Mouse (Mus musculus) lung, postnatal 36 days (tissue): Measurements from ENCODE around the gene Rock2.

ENCODE experiments used
- DNase-seq: peaks from one replicate; pipeline ENCODE4 v3.0.0; 2022; ENCODE audit warnings: mixed read lengths

Gene Rock2

DNA sequence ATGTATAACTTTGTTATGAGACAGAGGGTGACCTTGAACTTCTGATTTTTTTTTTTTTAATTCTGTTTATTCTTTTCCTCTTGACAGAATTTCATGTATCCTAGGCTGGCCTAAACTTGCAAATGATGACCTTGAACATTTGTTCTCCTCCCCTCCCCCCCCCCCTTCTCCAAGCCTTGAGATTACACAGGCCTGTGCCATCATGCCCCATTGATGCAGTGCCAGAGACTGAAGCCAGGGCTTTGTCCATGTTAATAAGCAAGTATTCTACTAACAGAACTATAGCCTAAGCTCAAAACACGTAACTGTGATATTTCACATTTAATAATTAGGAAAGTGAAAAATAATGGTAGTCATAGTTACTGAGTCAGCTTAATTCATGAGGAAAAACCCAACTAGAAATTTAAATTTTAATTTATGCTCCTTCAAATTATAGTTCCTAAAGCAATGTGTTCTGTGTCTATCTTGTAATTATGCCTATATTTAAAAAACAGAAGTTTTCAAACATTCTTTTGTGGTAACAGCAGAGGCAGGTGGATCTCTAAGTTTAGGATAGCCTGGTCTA, 12.7 kb downstream of the Rock2 start:
- DNase-seq = no peak

DNA sequence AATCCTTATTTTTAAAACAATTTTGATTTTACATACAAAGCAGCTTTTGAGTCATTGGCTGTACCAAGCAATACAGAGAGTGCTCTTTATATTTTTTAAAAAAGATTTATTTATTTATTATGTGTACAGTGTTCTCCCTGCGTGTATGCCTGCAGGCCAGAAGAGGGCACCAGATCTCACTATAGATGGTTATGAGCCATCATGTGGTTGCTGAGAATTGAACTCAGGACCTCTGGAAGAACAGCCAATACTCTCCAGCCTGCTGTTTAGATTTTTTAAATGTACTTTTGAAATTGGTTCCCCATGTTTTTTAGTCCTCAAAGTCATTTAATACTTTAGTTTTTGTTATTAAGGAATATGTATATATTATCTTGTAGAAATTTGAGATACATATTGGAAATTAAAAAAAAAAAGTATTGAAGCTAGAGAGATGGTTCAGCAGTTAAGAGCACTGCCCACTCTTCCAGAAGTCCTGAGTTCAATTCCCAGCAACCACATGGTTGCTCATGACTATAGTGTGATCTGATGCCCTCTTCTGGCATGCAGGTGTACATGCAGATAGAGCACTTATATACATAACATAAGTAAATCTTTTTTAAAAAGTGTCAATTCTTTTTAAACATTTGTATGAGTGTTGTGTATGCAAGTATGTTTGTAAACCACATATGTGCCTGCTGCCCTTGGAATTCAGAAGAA, 13.4 kb downstream of the Rock2 start:
- DNase-seq = no peak

DNA sequence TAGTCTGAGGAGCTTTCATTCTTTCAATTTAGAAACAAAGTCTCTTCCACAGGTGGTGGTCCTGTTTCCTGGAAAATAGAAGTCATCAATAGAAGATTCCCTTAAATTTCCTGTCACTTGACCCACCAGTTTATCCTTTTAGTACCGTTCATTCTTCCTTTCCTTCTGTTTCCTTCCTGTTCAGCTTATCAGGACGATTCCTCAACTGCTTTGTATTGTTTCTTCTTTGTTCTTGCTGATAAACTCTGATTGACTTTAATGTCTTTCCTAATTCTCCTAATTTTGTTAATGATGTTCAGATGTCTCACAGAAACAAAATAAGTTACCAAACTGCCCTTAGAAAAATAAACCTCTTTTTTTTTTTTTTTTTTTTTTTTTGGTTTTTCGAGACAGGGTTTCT, 16.8 kb downstream of the Rock2 start:
- no peak for DNase-seq

DNA sequence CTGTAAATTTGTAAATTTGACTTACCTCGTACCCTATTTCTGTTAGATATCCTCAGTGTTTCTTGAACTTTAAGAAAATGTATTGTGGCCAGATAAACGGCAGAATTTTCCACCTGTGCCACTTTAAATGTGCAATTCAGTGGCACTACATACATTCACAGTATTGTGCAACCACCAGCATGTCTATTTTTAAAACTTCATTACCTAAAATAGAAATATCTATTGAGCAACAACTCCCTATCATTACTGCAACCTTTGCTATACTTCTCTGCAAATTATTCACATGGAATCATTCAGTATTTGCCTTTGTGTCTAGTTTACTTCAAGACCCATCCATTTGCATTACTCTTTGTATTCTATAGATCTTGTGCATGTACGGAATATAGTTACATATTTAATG, 17.9 kb downstream of the Rock2 start:
- no peak for DNase-seq

DNA sequence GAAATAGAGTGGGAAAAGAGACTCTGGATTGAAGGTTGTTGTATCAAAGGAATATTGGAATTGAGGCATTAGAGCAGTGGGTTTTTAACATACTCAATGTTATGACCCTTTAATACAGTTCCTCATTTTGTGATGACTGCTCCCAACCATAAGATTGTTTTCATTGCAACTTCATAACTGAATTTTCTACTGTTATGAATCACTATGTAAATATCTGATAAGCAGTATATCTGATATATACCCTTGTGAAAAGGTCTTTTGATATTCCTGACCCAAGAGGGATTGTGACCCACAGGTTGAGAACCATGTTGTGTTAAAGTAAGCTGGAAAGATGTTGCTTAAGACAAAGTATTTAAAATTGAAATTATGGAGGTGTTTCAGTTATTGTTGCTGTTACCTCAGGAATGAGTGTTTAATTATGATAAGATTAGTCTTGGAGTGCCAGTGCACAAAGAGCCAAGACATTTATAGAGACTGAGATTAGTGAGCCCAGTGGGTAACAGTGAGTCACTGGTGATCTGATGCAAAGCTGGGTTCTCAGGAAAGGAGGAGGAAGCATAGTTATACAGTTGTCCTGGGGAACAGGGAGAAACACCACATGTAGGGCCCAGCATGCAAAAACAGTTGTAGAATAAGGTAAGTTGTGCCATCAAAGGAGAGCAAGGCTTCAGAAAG, 25.6 kb downstream of the Rock2 start:
- no peak for DNase-seq

DNA sequence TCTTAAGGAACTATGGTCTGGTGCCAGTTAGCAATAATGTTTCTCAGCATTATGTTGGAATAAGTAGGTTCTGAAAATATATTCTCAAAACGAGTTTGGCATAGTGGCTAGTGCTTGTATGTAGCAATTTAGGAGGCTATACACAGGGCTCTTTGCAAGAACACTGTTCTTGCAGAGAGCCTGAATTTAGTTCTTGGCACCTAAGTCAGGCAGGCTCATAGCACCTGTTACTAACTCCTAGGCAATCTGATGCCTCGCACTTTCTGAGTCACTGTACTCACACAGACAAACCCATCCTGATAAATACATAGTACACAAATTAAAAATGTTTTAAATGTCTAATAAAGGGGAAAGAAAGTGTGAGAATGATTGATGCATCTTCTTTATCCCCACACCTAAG, 33.2 kb downstream of the Rock2 start:
- DNase-seq = no peak

DNA sequence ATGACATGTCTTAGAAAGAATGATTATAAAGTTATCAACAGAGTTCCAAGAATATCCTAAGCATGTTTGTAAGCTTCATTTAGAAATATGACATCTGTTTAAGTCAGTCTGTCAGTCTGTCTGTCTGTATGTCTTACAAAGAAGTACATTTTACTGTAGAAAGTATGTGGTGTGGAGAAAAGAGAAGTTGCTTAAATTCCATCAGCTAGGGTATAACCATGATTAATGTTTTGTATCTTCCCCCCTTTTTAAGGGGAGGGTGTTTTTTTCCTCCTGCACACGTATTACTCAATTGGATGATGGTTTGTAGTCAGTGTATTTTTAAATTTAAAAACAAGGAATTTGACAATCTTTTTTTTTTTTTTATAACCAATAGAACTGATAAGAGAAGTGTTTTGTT, 39.7 kb downstream of the Rock2 start:
- no peak for DNase-seq

DNA sequence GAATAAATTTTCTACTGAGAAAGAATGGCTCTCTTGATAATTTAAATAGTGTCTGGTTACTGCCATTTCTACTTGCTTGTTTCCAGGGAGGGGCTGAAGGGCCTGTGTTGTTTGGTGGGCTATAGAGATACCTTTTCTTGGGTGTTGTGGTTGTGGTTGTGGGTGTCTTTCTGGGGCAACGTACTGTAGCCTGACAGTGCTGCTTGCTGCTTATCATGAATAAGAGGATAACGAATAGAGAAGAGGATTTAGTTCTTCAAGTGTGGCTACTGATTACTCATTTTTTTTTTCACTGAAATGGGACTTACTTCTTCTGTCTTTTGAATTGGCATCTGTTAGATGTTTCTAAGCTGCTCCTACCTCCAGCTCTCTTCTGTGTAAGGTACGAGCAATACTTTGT, 47.3 kb downstream of the Rock2 start:
- DNase-seq = no peak

DNA sequence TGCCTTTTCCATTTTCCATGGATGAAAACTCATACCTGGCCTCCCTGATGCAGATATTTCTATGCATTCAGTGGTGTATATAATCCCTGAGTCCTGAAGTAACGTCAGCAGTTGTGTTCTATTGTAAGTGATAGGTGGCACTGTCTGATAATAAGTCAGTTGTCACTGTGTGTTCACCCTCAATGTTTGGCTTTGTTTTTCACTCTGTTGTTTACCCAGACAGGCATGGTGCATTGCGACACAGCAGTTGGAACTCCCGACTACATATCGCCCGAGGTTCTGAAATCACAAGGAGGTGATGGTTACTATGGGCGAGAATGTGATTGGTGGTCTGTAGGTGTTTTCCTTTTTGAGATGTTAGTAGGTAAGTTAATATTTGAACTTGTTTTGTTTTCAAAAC, 53.5 kb downstream of the Rock2 start:
- DNase-seq = no peak

DNA sequence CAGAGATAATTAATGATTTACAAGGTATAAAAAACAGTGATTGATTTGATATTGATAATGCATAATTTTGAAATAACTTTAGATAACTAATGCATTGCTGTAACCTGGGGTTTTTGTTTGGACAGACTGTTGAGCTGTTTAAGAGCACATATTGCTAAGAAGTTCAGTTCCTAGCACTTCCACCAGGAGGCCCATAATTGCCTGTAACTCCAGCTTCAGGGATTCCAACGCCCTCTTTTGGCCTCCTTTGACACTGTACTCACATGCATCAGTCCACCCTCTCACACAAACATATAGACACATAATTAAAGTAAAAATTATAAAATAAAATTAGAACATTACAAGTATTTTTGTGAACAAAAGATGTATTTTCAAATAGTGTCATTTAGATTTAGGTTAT, 64.2 kb downstream of the Rock2 start:
- DNase-seq = peak; percentile 56

DNA sequence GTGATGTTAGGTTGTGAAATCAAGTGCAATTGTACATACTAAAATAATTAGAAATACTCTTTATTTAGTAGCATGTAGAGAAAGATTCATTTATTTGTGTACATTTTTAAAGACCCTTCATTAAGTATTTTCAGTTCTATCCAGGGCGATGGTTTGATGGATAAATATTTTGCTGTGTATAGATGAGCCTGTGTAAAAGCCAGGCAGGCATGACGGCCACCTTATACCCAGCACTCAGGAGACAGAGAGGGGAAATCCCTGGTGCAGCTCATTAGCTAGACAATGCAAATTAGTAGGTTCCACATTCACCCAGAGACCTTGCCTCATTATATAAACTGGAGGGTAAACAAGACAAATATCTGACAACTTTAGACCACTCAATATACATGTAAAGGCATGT, 68.7 kb downstream of the Rock2 start:
- no peak for DNase-seq

DNA sequence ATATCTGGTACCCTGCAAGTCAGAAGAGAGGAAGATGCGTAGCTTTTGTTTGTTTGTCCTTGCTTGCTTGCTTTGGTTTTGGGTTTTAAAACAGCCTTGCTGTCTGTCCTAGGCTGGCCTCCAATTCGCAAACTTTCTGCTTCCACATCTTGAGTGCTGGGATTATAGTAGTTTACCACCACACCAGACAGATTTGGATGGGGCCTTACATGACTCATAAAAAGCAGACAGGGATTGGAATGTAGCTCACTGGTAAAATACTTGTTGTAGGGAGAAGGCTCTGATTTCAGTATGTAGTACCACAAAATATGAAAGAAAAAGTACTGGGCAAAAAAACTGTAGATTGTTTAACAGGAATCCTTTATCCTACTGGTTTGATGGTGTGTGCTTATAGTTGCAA, 72.1 kb downstream of the Rock2 start:
- no peak for DNase-seq

DNA sequence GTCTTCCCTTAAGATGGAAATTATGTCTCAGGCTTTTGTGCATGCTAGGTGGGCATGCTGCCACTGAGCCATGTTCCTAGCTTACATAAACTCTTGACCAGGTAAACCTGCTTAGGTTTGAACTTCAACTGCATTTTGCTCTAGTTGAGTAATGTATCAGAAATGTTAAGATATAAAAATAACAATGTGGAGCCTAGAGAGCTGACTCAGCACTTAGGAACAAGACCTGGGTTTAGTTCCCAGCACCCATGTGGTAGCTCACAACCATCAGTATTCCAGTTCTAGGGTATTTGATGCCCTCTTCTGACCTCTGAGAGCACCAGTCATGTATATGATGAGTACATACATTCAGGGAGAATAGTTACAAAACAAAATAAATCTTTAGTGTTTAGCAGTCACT, 82.4 kb downstream of the Rock2 start:
- DNase-seq = no peak

DNA sequence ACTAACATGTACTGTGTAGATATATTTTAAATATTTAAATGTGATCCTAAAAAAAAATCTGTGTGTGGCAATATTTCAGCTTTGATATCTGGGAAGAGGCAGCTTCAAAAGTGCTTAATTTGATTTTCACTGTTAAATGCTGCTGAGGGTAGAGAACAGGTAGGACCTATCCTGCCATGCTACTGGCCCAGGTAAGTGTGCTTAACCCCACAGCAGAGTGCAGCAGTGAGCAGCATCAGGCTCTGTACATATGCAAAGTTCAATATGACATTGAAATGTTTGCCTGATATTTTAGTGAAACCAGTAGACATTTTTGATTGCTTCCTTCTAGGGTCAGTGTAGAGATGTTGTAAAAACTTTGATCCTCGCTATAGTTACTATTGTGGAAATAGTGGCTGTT, 91.1 kb downstream of the Rock2 start:
- no peak for DNase-seq

DNA sequence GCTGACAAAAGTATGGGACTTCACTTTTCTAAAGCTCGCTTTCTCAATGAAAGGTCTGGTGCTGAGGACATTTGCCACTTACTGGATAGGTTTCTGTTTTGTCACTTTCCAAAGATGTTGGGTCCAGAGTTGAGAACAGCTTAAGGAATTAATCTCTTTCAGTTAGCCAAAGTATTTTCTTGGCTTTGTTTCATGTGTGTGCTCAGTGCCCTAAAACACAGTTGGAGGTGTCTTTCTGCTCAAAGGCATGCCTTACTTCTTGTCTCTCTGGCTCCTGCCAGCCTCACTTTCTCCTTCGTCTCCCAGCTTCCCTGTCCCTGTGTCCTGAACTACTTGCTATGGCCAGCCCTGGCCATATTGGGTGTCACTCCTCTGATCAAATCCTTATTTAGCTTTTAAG, 96.7 kb downstream of the Rock2 start:
- no peak for DNase-seq

DNA sequence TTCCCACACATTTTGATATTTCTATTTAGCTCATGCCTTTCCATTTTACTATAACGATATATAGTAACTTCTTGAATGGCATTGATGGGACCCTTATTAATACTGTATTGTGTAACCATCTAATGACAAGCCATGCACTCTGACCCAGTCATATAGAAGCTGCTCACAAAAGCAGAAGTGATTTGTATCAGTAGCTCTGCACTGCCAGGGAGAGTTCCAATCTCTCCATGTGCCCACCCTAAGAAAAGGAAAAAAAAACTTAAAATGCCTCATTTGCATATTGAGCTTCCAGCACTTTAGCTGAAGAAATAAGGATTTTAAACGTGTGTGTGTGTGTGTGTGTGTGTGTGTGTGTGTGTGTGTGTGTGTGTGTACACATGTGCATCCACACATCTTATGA, 97.7 kb downstream of the Rock2 start:
- DNase-seq = no peak

DNA sequence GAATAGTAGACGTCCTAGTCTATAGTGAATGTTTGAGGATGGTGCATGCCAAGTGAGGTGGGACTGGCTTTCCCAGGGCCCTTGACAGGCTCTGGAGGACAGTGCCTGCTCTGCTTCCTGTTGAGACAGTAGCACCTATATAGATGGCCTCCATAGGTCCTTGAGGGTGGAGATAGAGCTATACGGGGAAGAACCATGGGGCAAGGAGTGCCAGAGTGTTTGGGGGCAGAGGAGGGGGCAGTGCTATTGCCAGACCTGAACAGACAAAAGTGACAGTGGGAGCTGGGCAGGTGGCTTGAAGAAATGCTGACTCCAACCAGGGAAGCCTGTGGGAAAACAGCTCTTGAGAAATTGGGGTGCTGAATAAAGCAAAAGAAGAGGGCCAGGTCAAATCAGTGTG, 99.6 kb downstream of the Rock2 start:
- DNase-seq = no peak

DNA sequence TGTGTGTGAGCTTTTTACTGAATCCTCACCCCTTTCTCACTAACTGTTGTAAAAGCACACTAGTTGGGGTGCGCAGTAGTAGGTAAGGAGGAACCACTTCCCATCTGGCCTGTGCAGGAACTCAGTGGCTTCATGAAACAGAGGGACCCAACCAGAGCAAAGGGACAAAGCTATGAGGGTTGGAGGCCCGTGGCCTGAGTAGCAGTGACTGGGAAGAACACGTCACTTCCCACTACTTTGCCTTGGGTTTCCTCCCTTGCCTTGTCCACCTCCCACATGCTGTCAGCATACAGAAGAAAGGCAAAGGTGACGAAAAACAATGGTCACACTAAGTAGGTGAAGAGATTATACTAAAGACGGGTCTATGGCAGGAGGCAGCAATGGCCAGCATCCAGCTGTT, 101.6 kb downstream of the Rock2 start:
- no peak for DNase-seq

DNA sequence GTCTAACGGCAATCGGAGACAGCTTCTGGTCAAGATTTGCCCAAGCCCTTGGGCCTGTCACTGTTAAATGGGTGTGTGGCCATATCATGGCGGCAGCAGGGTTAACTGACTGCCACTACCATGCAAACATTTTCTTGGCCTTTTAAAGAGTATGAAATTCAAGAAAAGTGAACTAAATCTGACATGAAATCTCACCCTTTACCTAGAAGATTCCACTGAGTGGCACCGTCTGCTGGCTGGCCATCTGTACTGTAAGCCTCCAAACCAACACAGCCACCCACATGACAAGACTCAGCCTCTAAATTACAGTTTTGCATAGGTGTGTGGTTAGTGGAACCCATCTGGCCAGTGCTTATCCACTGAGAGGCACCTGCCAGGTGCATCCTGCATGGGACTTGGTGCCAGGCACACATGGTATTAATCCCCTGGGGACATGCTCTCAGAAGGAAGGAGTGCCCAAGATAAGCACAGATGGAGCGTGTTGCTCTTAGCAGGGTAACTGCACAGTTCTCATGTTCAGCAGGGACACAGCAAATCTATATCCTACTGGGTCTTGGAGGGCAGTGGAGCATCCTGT, 102.3 kb downstream of the Rock2 start:
- DNase-seq = no peak

DNA sequence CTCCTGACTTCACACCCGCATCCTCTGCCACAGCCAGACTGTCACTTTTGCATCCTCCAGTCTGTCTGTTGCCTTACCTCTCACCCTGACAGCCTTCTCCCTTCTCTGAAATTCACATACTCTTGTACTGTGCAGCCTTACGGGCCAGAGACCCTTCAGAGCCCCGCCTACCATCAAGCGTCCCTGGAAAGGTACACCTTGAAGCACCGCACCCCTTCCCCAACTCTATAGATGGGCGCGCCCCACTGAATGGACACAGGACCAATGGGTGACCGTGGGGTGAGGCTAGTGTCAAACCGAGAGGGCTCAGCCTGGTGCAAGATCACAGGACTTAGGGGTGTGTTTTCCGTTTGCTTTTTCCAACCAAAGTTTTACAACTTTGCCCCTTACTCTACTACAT, 104.5 kb downstream of the Rock2 start:
- peak; percentile 45 for DNase-seq

DNA sequence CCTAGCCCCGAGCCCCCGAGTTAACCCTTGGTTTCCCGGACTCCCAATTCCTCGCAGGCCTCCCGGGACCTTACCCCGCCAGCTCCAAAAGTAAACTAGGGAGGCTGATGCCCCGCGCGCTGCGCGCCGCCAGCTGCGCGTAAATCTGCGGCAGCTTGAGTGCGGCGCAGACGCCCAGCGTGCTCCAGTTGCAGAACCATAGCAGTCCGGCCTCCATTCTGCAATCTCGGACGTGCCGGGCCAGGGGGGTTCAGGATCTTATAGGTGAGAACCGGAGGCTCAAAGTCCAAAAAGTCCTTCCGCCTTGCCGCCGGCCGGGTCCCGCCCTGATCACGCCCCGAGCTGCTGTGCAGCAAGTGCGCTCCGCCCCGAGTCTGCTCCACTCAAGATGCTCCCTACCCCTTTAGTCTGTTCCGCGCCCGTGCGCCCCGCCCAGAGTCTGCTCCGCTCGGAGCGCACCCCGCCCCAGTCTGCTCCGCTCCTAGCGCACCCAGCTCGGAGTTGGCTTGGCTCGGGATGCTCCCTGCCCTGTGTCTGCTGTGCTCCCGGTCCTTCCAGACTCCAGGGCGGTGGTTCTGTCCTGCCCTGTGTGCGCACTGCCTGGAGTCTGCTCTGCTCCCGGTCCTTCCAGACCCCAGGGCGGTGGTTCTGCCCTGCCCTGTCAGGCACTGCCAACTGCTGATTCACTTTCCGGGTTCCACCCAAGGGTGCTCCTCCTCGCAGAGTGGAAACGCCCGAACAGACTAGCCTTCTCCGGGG, 105.2 kb downstream of the Rock2 start, which contains the start of gene Pqlc3:
TSS of gene Pqlc3 (minus strand) at position 670 of the 759 bp plus-strand sequence.
- peak; percentile 94 for DNase-seq

DNA sequence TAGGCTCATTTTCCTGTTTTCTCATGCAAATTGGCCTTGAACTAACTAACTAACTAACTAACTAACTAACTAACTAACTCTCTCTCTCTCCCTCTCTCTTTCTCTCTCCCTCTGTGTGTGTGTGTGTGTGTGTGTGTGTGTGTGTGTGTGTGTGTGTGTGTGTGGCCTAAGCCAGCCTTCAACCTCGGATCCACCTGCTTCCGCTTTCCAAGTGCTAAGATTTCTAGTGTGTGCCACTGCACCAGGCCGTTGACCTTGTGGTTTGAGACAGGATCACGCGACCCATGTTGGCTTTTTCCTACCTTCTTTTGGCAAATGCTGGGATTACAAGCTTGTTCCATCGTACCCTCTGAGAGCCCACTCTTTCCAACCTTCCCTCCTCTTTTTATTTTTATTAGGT, 105.9 kb downstream of the Rock2 start:
- DNase-seq = peak; percentile 59

DNA sequence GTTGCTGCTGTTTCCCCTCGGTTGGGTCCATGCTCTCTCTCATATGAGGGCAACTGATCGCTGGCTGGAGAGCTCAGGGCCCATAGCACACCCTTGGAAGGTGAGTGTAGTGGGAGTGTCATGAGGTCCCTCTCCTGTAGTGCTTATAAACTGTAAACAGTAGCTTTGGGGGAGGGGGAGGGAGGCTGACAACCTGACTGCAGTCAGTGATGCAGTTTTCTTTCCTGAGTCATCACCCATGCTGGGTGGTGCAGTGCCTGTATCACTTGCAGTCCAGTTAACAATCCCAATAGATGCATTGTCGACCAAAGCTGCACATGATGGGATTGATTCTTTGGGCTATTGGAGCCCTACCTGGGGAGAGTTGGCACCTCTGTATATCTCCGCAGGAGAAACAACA, 106.5 kb downstream of the Rock2 start:
- peak; percentile 31 for DNase-seq
